Mouse (Mus musculus): ENCODE measurements around the gene Pi4ka.
"Not testable (repeated sequence)": the region's sequence is repeated elsewhere in the genome, so short reads cannot be mapped to it uniquely, and the experiment has no call there.

Gene Pi4ka

GRCm38 (mm10) chr16:17232794-17233701 lies 173.1 kb downstream of the Pi4ka start, which contains the start of gene Hic2:
Gene Hic2, plus strand, starts transcription at chr16:17233572.
- DNase-seq (ENCODE audit: low spot score), result peak; percentile 95

- DNase-seq (ENCODE audit: low spot score), result not testable (repeated sequence)
Observed at GRCm38 (mm10) chr16:17231523-17231922, 174.6 kb downstream of the Pi4ka start.

Data from lung, postnatal 25 days (tissue).